Mouse (Mus musculus) liver, embryonic 15.5 days (tissue): ENCODE measurements around the gene Pdgfc. TPM values are rescaled to one million over a fixed set of nuclear protein-coding genes. Genes with fewer than 3 reads are reported as not detected.

Experiments
- ATAC-seq: fragments of 200-750 bp; cut with Nextera tagmentation; 2 replicates; pipeline ENCODE4 v1.8.0; 2017; ENCODE audit warnings: moderate number of reproducible peaks, mild to moderate bottlenecking, moderate library complexity; ENCODE audit not compliant: insufficient read depth
- H3K27ac ChIP-seq: fragments of 300-500 bp; sonication (generic); replicated peaks from 2 replicates; pipeline ENCODE4 v1.5.1; 2015; ENCODE audit warnings: mild to moderate bottlenecking, inconsistent platforms
- H3K27me3 ChIP-seq: fragments of 300-500 bp; sonication (generic); 2 replicates; pipeline ENCODE4 v1.6.1; 2015; ENCODE audit warnings: mild to moderate bottlenecking, inconsistent platforms
- H3K36me3 ChIP-seq: fragments of 300-500 bp; sonication (generic); replicated peaks from 2 replicates; pipeline ENCODE4 v1.6.1; 2015; ENCODE audit warnings: moderate library complexity, mild to moderate bottlenecking, inconsistent platforms
- H3K4me1 ChIP-seq: fragments of 300-500 bp; sonication (generic); replicated peaks from 2 replicates; pipeline ENCODE4 v1.6.1; 2015; ENCODE audit warnings: inconsistent platforms
- H3K4me2 ChIP-seq: fragments of 300-500 bp; sonication (generic); 2 replicates; pipeline ENCODE4 v1.6.1; 2015; ENCODE audit warnings: moderate library complexity, mild to moderate bottlenecking, inconsistent platforms
- H3K4me3 ChIP-seq: fragments of 300-500 bp; sonication (generic); replicated peaks from 2 replicates; pipeline ENCODE4 v1.5.1; 2015; ENCODE audit warnings: mild to moderate bottlenecking, inconsistent platforms
- H3K9ac ChIP-seq: fragments of 300-500 bp; sonication (generic); 2 replicates; pipeline ENCODE4 v1.6.1; 2015; ENCODE audit warnings: moderate library complexity, mild to moderate bottlenecking, inconsistent platforms
- H3K9me3 ChIP-seq: fragments of 300-500 bp; sonication (generic); replicated peaks from 2 replicates; pipeline ENCODE4 v1.6.1; 2016; ENCODE audit warnings: inconsistent platforms
- WGBS: fragments of 180-500 bp; shearing (Covaris S2); methylation state at CpG from one replicate; pipeline ENCODE4 v1.1.7; 2015; ENCODE audit warnings: mixed read lengths; ENCODE audit not compliant: insufficient replicate concordance; 5-methylcytosine and 5-hydroxymethylcytosine counted together
- polyA plus RNA-seq: library from polyadenylated mRNA; unstranded; fragments of >200 nt; fragmentation: Nextera tagmentation; extraction: Ambion mirVana; gene quantifications from 2 replicates; pipeline ENCODE4 v1.2.1, GENCODE M21; 2015

Pdgfc gene
- polyA plus RNA-seq, 1 experiment from 2014 or later: 0.51 TPM

GRCm38 (mm10) chr3:81160457-81161165 is 124.4 kb downstream of the Pdgfc start:
- no peak for ATAC-seq
- no peaks in the 10 kb centered on the region for H3K27me3 ChIP-seq
- no peaks in the 10 kb centered on the region for H3K9me3 ChIP-seq
- no peak overlapping the region for H3K27ac ChIP-seq
- H3K36me3 ChIP-seq: no peaks in the 10 kb centered on the region
- no peak overlapping the region for H3K4me3 ChIP-seq
- H3K4me2 ChIP-seq: no peak overlapping the region
- H3K4me1 ChIP-seq: no peaks in the 10 kb centered on the region
- H3K9ac ChIP-seq: no peak overlapping the region

GRCm38 (mm10) chr3:81162129-81162528 is 125.9 kb downstream of the Pdgfc start:
- H3K27ac ChIP-seq: no peak overlapping the region
- ATAC-seq: no peak
- H3K4me3 ChIP-seq: no peak overlapping the region
- H3K4me2 ChIP-seq: no peak overlapping the region
- H3K9me3 ChIP-seq: no peaks in the 10 kb centered on the region
- no peaks in the 10 kb centered on the region for H3K4me1 ChIP-seq
- H3K36me3 ChIP-seq: no peaks in the 10 kb centered on the region
- no peak overlapping the region for H3K9ac ChIP-seq
- no peaks in the 10 kb centered on the region for H3K27me3 ChIP-seq
- 66% methylated on average over 4 of the region's 4 CpGs for WGBS

- Histone ChIP-seq H3K4me2 (no peak overlapping the region), H3K27me3 (no peaks in the 10 kb centered on the region), H3K4me3 (no peak overlapping the region), H3K36me3 (no peaks in the 10 kb centered on the region), H3K4me1 (no peaks in the 10 kb centered on the region), H3K27ac (no peak overlapping the region), H3K9ac (no peak overlapping the region), H3K9me3 (no peaks in the 10 kb centered on the region)
- WGBS: 62% methylated on average over 5 of the region's 5 CpGs
- ATAC-seq: no peak
Measured at GRCm38 (mm10) chr3:81164091-81164490, 127.9 kb downstream of the Pdgfc start.

GRCm38 (mm10) chr3:81170073-81170809 is 134.0 kb downstream of the Pdgfc start:
- no peaks in the 10 kb centered on the region for H3K9me3 ChIP-seq
- 52% methylated on average over 4 of the region's 4 CpGs for WGBS
- no peaks in the 10 kb centered on the region for H3K4me1 ChIP-seq
- no peaks in the 10 kb centered on the region for H3K27me3 ChIP-seq
- no peak overlapping the region for H3K4me3 ChIP-seq
- H3K9ac ChIP-seq: no peak overlapping the region
- no peaks in the 10 kb centered on the region for H3K36me3 ChIP-seq
- ATAC-seq: no peak
- H3K4me2 ChIP-seq: no peak overlapping the region
- H3K27ac ChIP-seq: no peak overlapping the region

GRCm38 (mm10) chr3:81174832-81175231 is 138.6 kb downstream of the Pdgfc start:
- Histone ChIP-seq H3K27ac (no peak overlapping the region), H3K9me3 (no peaks in the 10 kb centered on the region), H3K4me2 (no peak overlapping the region), H3K36me3 (no peaks in the 10 kb centered on the region), H3K27me3 (no peaks in the 10 kb centered on the region), H3K9ac (no peak overlapping the region), H3K4me1 (no peaks in the 10 kb centered on the region), H3K4me3 (no peak overlapping the region)
- no peak for ATAC-seq
- 59% methylated on average over 3 of the region's 3 CpGs for WGBS

GRCm38 (mm10) chr3:81181319-81182013 is 145.2 kb downstream of the Pdgfc start:
- Histone ChIP-seq H3K4me2 (no peak overlapping the region), H3K36me3 (no peaks in the 10 kb centered on the region), H3K9ac (no peak overlapping the region), H3K27me3 (no peaks in the 10 kb centered on the region), H3K4me1 (no peaks in the 10 kb centered on the region), H3K4me3 (no peak overlapping the region), H3K9me3 (no peaks in the 10 kb centered on the region), H3K27ac (no peak overlapping the region)
- WGBS: 81% methylated on average over 1 of the region's 1 CpGs
- ATAC-seq: no peak

GRCm38 (mm10) chr3:81196937-81197336 is 160.7 kb downstream of the Pdgfc start:
- H3K9me3 ChIP-seq: no peaks in the 10 kb centered on the region
- H3K9ac ChIP-seq: no peak overlapping the region
- H3K36me3 ChIP-seq: no peaks in the 10 kb centered on the region
- H3K27ac ChIP-seq: no peak overlapping the region
- H3K4me2 ChIP-seq: no peak overlapping the region
- WGBS: 56% methylated on average over 2 of the region's 2 CpGs
- no peak overlapping the region for H3K4me3 ChIP-seq
- no peak for ATAC-seq
- H3K27me3 ChIP-seq: no peaks in the 10 kb centered on the region
- no peaks in the 10 kb centered on the region for H3K4me1 ChIP-seq

- H3K9me3 ChIP-seq: no peaks in the 10 kb centered on the region
- no peak overlapping the region for H3K4me3 ChIP-seq
- no peaks in the 10 kb centered on the region for H3K36me3 ChIP-seq
- H3K27ac ChIP-seq: no peak overlapping the region
- no peaks in the 10 kb centered on the region for H3K4me1 ChIP-seq
- no peak overlapping the region for H3K4me2 ChIP-seq
- 65% methylated on average over 4 of the region's 4 CpGs for WGBS
- no peaks in the 10 kb centered on the region for H3K27me3 ChIP-seq
- ATAC-seq: no peak
- H3K9ac ChIP-seq: no peak overlapping the region
Measured at GRCm38 (mm10) chr3:81197644-81198043, 161.4 kb downstream of the Pdgfc start.

GRCm38 (mm10) chr3:81200647-81201046 is 164.4 kb downstream of the Pdgfc start:
- no peaks in the 10 kb centered on the region for H3K36me3 ChIP-seq
- no peak overlapping the region for H3K4me3 ChIP-seq
- no peak overlapping the region for H3K27ac ChIP-seq
- no peak overlapping the region for H3K4me2 ChIP-seq
- no peak for ATAC-seq
- H3K9me3 ChIP-seq: no peaks in the 10 kb centered on the region
- WGBS: 57% methylated on average over 8 of the region's 8 CpGs
- H3K4me1 ChIP-seq: no peaks in the 10 kb centered on the region
- no peaks in the 10 kb centered on the region for H3K27me3 ChIP-seq
- H3K9ac ChIP-seq: no peak overlapping the region

- WGBS: 35% methylated on average over 5 of the region's 5 CpGs
- H3K36me3 ChIP-seq: no peaks in the 10 kb centered on the region
- no peak overlapping the region for H3K9ac ChIP-seq
- no peaks in the 10 kb centered on the region for H3K27me3 ChIP-seq
- H3K9me3 ChIP-seq: no peaks in the 10 kb centered on the region
- ATAC-seq: no peak
- no peak overlapping the region for H3K4me3 ChIP-seq
- H3K27ac ChIP-seq: no peak overlapping the region
- H3K4me2 ChIP-seq: no peak overlapping the region
- H3K4me1 ChIP-seq: no peaks in the 10 kb centered on the region
Measured at GRCm38 (mm10) chr3:81205201-81205600, 169.0 kb downstream of the Pdgfc start.

GRCm38 (mm10) chr3:81208246-81208645 is 172.0 kb downstream of the Pdgfc start:
- H3K9me3 ChIP-seq: no peaks in the 10 kb centered on the region
- H3K4me1 ChIP-seq: no peaks in the 10 kb centered on the region
- H3K4me2 ChIP-seq: no peak overlapping the region
- no peak overlapping the region for H3K27ac ChIP-seq
- H3K36me3 ChIP-seq: no peaks in the 10 kb centered on the region
- no peak for ATAC-seq
- H3K9ac ChIP-seq: no peak overlapping the region
- no peak overlapping the region for H3K4me3 ChIP-seq
- no peaks in the 10 kb centered on the region for H3K27me3 ChIP-seq
- 59% methylated on average over 2 of the region's 2 CpGs for WGBS
